Mouse (Mus musculus) activated CD4-positive, CD25-positive, alpha-beta regulatory T cell, adult 4 months (primary cell): ENCODE data around the gene Tdrd9. TPM values are rescaled to one million over a fixed set of nuclear protein-coding genes. Genes with fewer than 3 reads are reported as not detected.
"Not testable (repeated sequence)": the region's sequence is repeated elsewhere in the genome, so short reads cannot be mapped to it uniquely, and the experiment has no call there.

Experiments used
- ATAC-seq: one replicate; pipeline ENCODE4 v1.8.0; 2017
- polyA plus RNA-seq, 2 experiments: library from polyadenylated mRNA; unstranded; fragments of 100-300 nt; shearing (Covaris generic); gene quantifications; one replicate each; pipeline ENCODE4 v1.2.1; 2017

Gene Tdrd9
- polyA plus RNA-seq, 2 experiments from 2014 or later: not detected

- no peak for ATAC-seq
These were observed 62.1 kb downstream of the Tdrd9 start for GRCm38 (mm10) chr12:112033409-112033975.

- ATAC-seq: not testable (repeated sequence)
These were observed 64.2 kb downstream of the Tdrd9 start for GRCm38 (mm10) chr12:112035341-112036100.

GRCm38 (mm10) chr12:112038441-112038840 lies 67.1 kb downstream of the Tdrd9 start:
- ATAC-seq: no peak

GRCm38 (mm10) chr12:112039169-112039568 lies 67.8 kb downstream of the Tdrd9 start:
- ATAC-seq: no peak

GRCm38 (mm10) chr12:112042681-112043080 lies 71.3 kb downstream of the Tdrd9 start:
- ATAC-seq: no peak

- ATAC-seq: no peak
These were observed 106.3 kb downstream of the Tdrd9 start for GRCm38 (mm10) chr12:112077651-112078050.

GRCm38 (mm10) chr12:112079911-112080310 lies 108.6 kb downstream of the Tdrd9 start:
- ATAC-seq: no peak

- ATAC-seq: no peak
These were observed 109.6 kb downstream of the Tdrd9 start for GRCm38 (mm10) chr12:112080911-112081310.

- ATAC-seq: no peak
These were observed 110.9 kb downstream of the Tdrd9 start for GRCm38 (mm10) chr12:112082241-112082640.

- ATAC-seq: no peak
These were observed 114.9 kb downstream of the Tdrd9 start for GRCm38 (mm10) chr12:112086250-112086649.

- ATAC-seq: no peak
These were observed 115.4 kb downstream of the Tdrd9 start for GRCm38 (mm10) chr12:112086726-112087125.

GRCm38 (mm10) chr12:112088609-112089324 lies 117.4 kb downstream of the Tdrd9 start:
- no peak for ATAC-seq

- ATAC-seq: no peak
These were observed 119.7 kb downstream of the Tdrd9 start for GRCm38 (mm10) chr12:112091054-112091453.

GRCm38 (mm10) chr12:112094261-112094880 lies 123.0 kb downstream of the Tdrd9 start:
- ATAC-seq: no peak

GRCm38 (mm10) chr12:112096051-112096732 lies 124.8 kb downstream of the Tdrd9 start:
- no peak for ATAC-seq

- no peak for ATAC-seq
These were observed 125.4 kb downstream of the Tdrd9 start for GRCm38 (mm10) chr12:112096733-112097117.

GRCm38 (mm10) chr12:112100106-112100505 lies 128.7 kb downstream of the Tdrd9 start:
- no peak for ATAC-seq

GRCm38 (mm10) chr12:112101045-112101444 lies 129.7 kb downstream of the Tdrd9 start:
- no peak for ATAC-seq

- no peak for ATAC-seq
These were observed 131.8 kb downstream of the Tdrd9 start for GRCm38 (mm10) chr12:112103179-112103578.

- no peak for ATAC-seq
These were observed 133.5 kb downstream of the Tdrd9 start for GRCm38 (mm10) chr12:112104890-112105289.

GRCm38 (mm10) chr12:112106541-112106971 lies 135.2 kb downstream of the Tdrd9 start, which contains the start of gene Aspg:
Gene Aspg (plus strand): TSS chr12:112106679.
- ATAC-seq: no peak

GRCm38 (mm10) chr12:112107685-112108084 lies 136.3 kb downstream of the Tdrd9 start:
- no peak for ATAC-seq
